Mouse (Mus musculus): Measurements from ENCODE around the gene Zfp810. TPM values are rescaled to one million over a fixed set of nuclear protein-coding genes. Genes with fewer than 3 reads are reported as not detected.
A peak's percentile ranks its signal among the peaks of the same experiment; 100 is the strongest.

The Zfp810 gene
- 8.4 and 10.7 TPM in 2 replicates for polyA plus RNA-seq (2011; ENCODE audit: insufficient read depth, insufficient read length, low read depth, missing spikeins)

GRCm38 (mm10) chr9:22307156-22307919 lies at the start of gene Zfp810:
Zfp810 (minus strand) TSS chr9:22307648.
- Histone ChIP-seq H3K9me3 (replicated peaks; ENCODE audit: control insufficient read depth, insufficient read depth, low read length, poor library complexity, severe bottlenecking) (peaks cover 25% of the 10 kb centered on the region), H3K9ac (ENCODE audit: low read depth, poor library complexity, severe bottlenecking) (peak within 1 kb of the TSS; percentile 64), H3K36me3 (ENCODE audit: control insufficient read depth, insufficient read depth, low read length, poor library complexity, severe bottlenecking) (no peaks in the 10 kb centered on the region), H3K27ac (ENCODE audit: insufficient read depth, low read length) (no peak within 1 kb of the TSS), H3K4me3 (ENCODE audit: low read depth, low read length) (peak within 1 kb of the TSS; percentile 92), H3K27me3 (ENCODE audit: control insufficient read depth, insufficient read depth, low read length, poor library complexity, severe bottlenecking) (no peaks in the 10 kb centered on the region), H3K4me1 (ENCODE audit: control insufficient read depth, insufficient read depth, low read length) (no peaks in the 10 kb centered on the region)
- TF ChIP-seq CTCF (IDR thresholded peaks at IDR 0.05; ENCODE audit: low read depth, low read length) (no peak), EP300 (IDR thresholded peaks at IDR 0.05; ENCODE audit: insufficient read depth, low read depth, low read length) (no peak), POLR2A (IDR thresholded peaks at IDR 0.05; ENCODE audit: insufficient read depth, low read length) (no peak)

DNA sequence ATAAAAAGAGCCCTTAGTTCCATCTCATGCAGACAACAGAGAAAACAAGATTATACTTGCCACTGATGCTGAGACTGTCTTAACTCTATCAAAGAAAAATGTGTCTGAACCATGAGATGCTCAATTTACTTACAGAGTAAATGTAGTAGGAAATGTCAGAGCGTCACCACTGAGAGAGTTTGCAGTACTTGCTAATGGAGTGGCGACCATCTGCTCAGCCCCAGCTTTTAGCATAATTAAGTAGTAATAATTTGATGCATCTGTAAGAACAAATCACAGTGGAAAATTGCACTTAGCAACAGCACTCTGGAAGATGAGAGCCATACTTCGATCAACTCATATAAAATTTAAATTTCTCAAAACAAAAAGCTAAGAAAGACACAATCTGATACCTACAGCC lies 48.5 kb upstream of the Zfp810 start:
- H3K4me1 ChIP-seq (ENCODE audit: control insufficient read depth, insufficient read depth, low read length): no peaks in the 10 kb centered on the region
- no peak for TF ChIP-seq EP300 (IDR thresholded peaks at IDR 0.05; ENCODE audit: insufficient read depth, low read depth, low read length)
- TF ChIP-seq POLR2A (IDR thresholded peaks at IDR 0.05; ENCODE audit: insufficient read depth, low read length): no peak
- TF ChIP-seq CTCF (IDR thresholded peaks at IDR 0.05; ENCODE audit: low read depth, low read length): no peak
- no peaks in the 10 kb centered on the region for H3K9me3 ChIP-seq (replicated peaks; ENCODE audit: control insufficient read depth, insufficient read depth, low read length, poor library complexity, severe bottlenecking)
- no peak overlapping the region for H3K9ac ChIP-seq (ENCODE audit: low read depth, poor library complexity, severe bottlenecking)
- no peak overlapping the region for H3K4me3 ChIP-seq (ENCODE audit: low read depth, low read length)
- H3K27ac ChIP-seq (ENCODE audit: insufficient read depth, low read length): no peak overlapping the region
- no peaks in the 10 kb centered on the region for H3K27me3 ChIP-seq (ENCODE audit: control insufficient read depth, insufficient read depth, low read length, poor library complexity, severe bottlenecking)
- H3K36me3 ChIP-seq (ENCODE audit: control insufficient read depth, insufficient read depth, low read length, poor library complexity, severe bottlenecking): peaks cover 65% of the 10 kb centered on the region

DNA sequence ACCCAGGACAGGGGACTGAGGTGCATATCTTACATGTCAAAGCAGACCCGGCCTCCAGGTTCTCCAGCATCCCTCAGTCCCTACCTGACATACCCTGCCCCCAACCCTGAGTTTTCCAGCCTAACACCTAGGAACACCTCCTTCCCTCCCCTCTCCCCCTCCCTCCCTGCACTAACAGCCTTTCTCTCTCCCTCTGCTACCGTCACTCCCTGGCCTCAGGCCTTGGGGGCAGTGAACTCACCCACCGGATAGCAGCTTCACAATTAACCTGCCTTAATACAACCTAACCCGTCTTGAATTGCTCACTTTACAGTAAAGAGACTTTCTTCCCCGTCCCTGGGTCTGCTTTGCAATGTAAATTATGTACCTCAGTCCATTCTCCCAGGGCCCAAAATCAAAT lies 46.5 kb upstream of the Zfp810 start:
- Histone ChIP-seq H3K9me3 (replicated peaks; ENCODE audit: control insufficient read depth, insufficient read depth, low read length, poor library complexity, severe bottlenecking) (no peaks in the 10 kb centered on the region), H3K4me1 (ENCODE audit: control insufficient read depth, insufficient read depth, low read length) (no peaks in the 10 kb centered on the region), H3K9ac (ENCODE audit: low read depth, poor library complexity, severe bottlenecking) (no peak overlapping the region), H3K27me3 (ENCODE audit: control insufficient read depth, insufficient read depth, low read length, poor library complexity, severe bottlenecking) (no peaks in the 10 kb centered on the region), H3K27ac (ENCODE audit: insufficient read depth, low read length) (no peak overlapping the region; the same call in 1 of the 2 replicates), H3K4me3 (ENCODE audit: low read depth, low read length) (no peak overlapping the region), H3K36me3 (ENCODE audit: control insufficient read depth, insufficient read depth, low read length, poor library complexity, severe bottlenecking) (peaks cover 56% of the 10 kb centered on the region)
- TF ChIP-seq POLR2A (IDR thresholded peaks at IDR 0.05; ENCODE audit: insufficient read depth, low read length): no peak
- peak; percentile 75 for TF ChIP-seq EP300 (IDR thresholded peaks at IDR 0.05; ENCODE audit: insufficient read depth, low read depth, low read length)

- Histone ChIP-seq H3K9me3 (replicated peaks; ENCODE audit: control insufficient read depth, insufficient read depth, low read length, poor library complexity, severe bottlenecking) (no peaks in the 10 kb centered on the region), H3K27ac (ENCODE audit: insufficient read depth, low read length) (no peak overlapping the region; the same call in 1 of the 2 replicates), H3K4me1 (ENCODE audit: control insufficient read depth, insufficient read depth, low read length) (no peaks in the 10 kb centered on the region), H3K9ac (ENCODE audit: low read depth, poor library complexity, severe bottlenecking) (no peak overlapping the region), H3K36me3 (ENCODE audit: control insufficient read depth, insufficient read depth, low read length, poor library complexity, severe bottlenecking) (peaks cover 53% of the 10 kb centered on the region), H3K27me3 (ENCODE audit: control insufficient read depth, insufficient read depth, low read length, poor library complexity, severe bottlenecking) (no peaks in the 10 kb centered on the region), H3K4me3 (ENCODE audit: low read depth, low read length) (no peak overlapping the region)
- TF ChIP-seq POLR2A (IDR thresholded peaks at IDR 0.05; ENCODE audit: insufficient read depth, low read length) (no peak), EP300 (IDR thresholded peaks at IDR 0.05; ENCODE audit: insufficient read depth, low read depth, low read length) (no peak), CTCF (IDR thresholded peaks at IDR 0.05; ENCODE audit: low read depth, low read length) (peak; percentile 24)
Measured at GRCm38 (mm10) chr9:22353465-22353864, 46.0 kb upstream of the Zfp810 start.

DNA sequence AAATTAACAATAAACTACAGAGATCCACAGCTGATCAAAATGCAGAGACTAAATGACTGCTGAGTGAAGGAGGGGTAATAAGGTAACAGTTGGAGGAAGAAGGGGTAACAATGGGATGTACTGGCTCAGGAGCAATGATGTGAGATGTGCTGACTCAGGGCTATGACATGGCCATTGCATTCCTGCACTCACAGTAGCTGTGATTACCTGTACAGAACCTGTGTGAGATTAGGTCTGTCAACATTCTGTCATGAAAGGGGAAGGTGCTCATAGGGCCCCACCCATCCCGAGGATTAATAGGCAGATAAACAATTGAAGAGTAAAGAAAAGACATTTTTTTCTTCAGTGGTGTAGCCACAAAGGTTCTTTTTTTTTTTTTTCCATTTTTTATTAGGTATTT lies 32.9 kb upstream of the Zfp810 start:
- Histone ChIP-seq H3K36me3 (ENCODE audit: control insufficient read depth, insufficient read depth, low read length, poor library complexity, severe bottlenecking) (peaks cover 44% of the 10 kb centered on the region), H3K4me3 (ENCODE audit: low read depth, low read length) (no peak overlapping the region), H3K9me3 (replicated peaks; ENCODE audit: control insufficient read depth, insufficient read depth, low read length, poor library complexity, severe bottlenecking) (0 out of 2 replicates have a peak, but pooled peaks cover 3% of the 10 kb centered on the region), H3K9ac (ENCODE audit: low read depth, poor library complexity, severe bottlenecking) (no peak overlapping the region), H3K27me3 (ENCODE audit: control insufficient read depth, insufficient read depth, low read length, poor library complexity, severe bottlenecking) (no peaks in the 10 kb centered on the region), H3K27ac (ENCODE audit: insufficient read depth, low read length) (no peak overlapping the region), H3K4me1 (ENCODE audit: control insufficient read depth, insufficient read depth, low read length) (no peaks in the 10 kb centered on the region)
- TF ChIP-seq CTCF (IDR thresholded peaks at IDR 0.05; ENCODE audit: low read depth, low read length): no peak

DNA sequence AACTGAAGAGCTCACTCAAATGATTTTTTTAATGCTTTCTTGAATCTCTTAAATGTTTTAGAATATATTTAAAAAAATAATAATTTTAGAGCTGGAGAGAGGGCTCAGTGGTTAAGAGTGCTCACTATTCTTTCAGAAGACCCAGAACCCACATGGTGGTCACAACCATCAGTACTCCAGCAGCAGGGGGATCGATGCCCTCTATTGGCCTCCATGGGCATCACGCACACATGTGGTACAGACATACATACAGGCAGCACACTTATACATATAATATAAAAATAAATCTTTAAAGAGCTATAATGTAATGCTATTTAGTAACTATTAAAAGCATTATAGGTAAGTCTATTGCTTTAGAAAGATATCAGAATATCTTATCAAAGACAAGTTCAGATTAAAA lies 29.8 kb upstream of the Zfp810 start:
- TF ChIP-seq EP300 (IDR thresholded peaks at IDR 0.05; ENCODE audit: insufficient read depth, low read depth, low read length) (no peak), CTCF (IDR thresholded peaks at IDR 0.05; ENCODE audit: low read depth, low read length) (peak; percentile 39)
- Histone ChIP-seq H3K4me1 (ENCODE audit: control insufficient read depth, insufficient read depth, low read length) (no peaks in the 10 kb centered on the region), H3K4me3 (ENCODE audit: low read depth, low read length) (no peak overlapping the region), H3K27ac (ENCODE audit: insufficient read depth, low read length) (no peak overlapping the region), H3K27me3 (ENCODE audit: control insufficient read depth, insufficient read depth, low read length, poor library complexity, severe bottlenecking) (no peaks in the 10 kb centered on the region), H3K9me3 (replicated peaks; ENCODE audit: control insufficient read depth, insufficient read depth, low read length, poor library complexity, severe bottlenecking) (0 out of 2 replicates have a peak, but pooled peaks cover 3% of the 10 kb centered on the region), H3K36me3 (ENCODE audit: control insufficient read depth, insufficient read depth, low read length, poor library complexity, severe bottlenecking) (peaks cover 55% of the 10 kb centered on the region), H3K9ac (ENCODE audit: low read depth, poor library complexity, severe bottlenecking) (no peak overlapping the region)
